Mouse (Mus musculus): Measurements from ENCODE around the gene Sec14l1. TPM values are rescaled to one million over a fixed set of nuclear protein-coding genes. Genes with fewer than 3 reads are reported as not detected.
"Not testable (repeated sequence)": the region's sequence is repeated elsewhere in the genome, so short reads cannot be mapped to it uniquely, and the experiment has no call there.

Sec14l1 gene
- polyA plus RNA-seq (2016; fragmentation: Nextera tagmentation; extraction: Ambion mirVana): 68.8 and 71.5 TPM in 2 replicates

- under 1% methylated on average over 63 of the region's 67 CpGs for WGBS
- Histone ChIP-seq H3K27me3 (replicated peaks) (no peaks in the 10 kb centered on the region), H3K4me1 (peaks cover 46% of the 10 kb centered on the region), H3K4me2 (replicated peaks) (peak within 1 kb of the TSS; percentile 59), H3K36me3 (peaks cover 14% of the 10 kb centered on the region), H3K27ac (peak within 1 kb of the TSS; percentile 93), H3K9me3 (no peaks in the 10 kb centered on the region), H3K4me3 (peak within 1 kb of the TSS; percentile 74), H3K9ac (peak within 1 kb of the TSS; percentile 85)
- ATAC-seq (ENCODE audit: low FRiP score, low read depth): peak; percentile 93
Measured at GRCm38 (mm10) chr11:117114592-117115345, at the start of gene Sec14l1. Sec14l1 (plus strand) TSS chr11:117115168.

GRCm38 (mm10) chr11:117065602-117066001 is 49.4 kb upstream of the Sec14l1 start:
- H3K9ac ChIP-seq: not testable (repeated sequence)
- WGBS: 88% methylated on average over 5 of the region's 5 CpGs

GRCm38 (mm10) chr11:117066738-117067137 is 48.2 kb upstream of the Sec14l1 start:
- no peak overlapping the region for H3K4me2 ChIP-seq (replicated peaks)
- no peaks in the 10 kb centered on the region for H3K9me3 ChIP-seq
- no peaks in the 10 kb centered on the region for H3K36me3 ChIP-seq
- H3K4me3 ChIP-seq: no peak overlapping the region
- ATAC-seq (ENCODE audit: low FRiP score, low read depth): no peak
- no peak overlapping the region for H3K9ac ChIP-seq
- no peak overlapping the region for H3K27ac ChIP-seq
- WGBS: 76% methylated on average over 5 of the region's 5 CpGs
- H3K4me1 ChIP-seq: peaks cover 18% of the 10 kb centered on the region
- H3K27me3 ChIP-seq (replicated peaks): no peaks in the 10 kb centered on the region; the same call in 1 of the 2 replicates

More at GRCm38 (mm10) chr11:117065602-117066001, 49.4 kb upstream of the Sec14l1 start:
- not testable (repeated sequence) for H3K9me3 ChIP-seq; H3K36me3 ChIP-seq; H3K27me3 ChIP-seq (replicated peaks); ATAC-seq (ENCODE audit: low FRiP score, low read depth); H3K4me3 ChIP-seq; H3K27ac ChIP-seq; H3K4me2 ChIP-seq (replicated peaks)
- peaks cover 21% of the 10 kb centered on the region for H3K4me1 ChIP-seq

- ATAC-seq (ENCODE audit: low FRiP score, low read depth): no peak
- Histone ChIP-seq H3K27me3 (replicated peaks) (no peaks in the 10 kb centered on the region; the same call in 1 of the 2 replicates), H3K9me3 (no peaks in the 10 kb centered on the region), H3K4me1 (peaks cover 7% of the 10 kb centered on the region; the same call in 1 of the 2 replicates), H3K4me2 (replicated peaks) (no peak overlapping the region), H3K4me3 (no peak overlapping the region), H3K9ac (no peak overlapping the region), H3K27ac (no peak overlapping the region), H3K36me3 (no peaks in the 10 kb centered on the region)
- WGBS: 95% methylated on average over 1 of the region's 1 CpGs
Measured at GRCm38 (mm10) chr11:117068332-117068731, 46.6 kb upstream of the Sec14l1 start.

- no peak for ATAC-seq (ENCODE audit: low FRiP score, low read depth)
- H3K9me3 ChIP-seq: no peaks in the 10 kb centered on the region
- no peak overlapping the region for H3K4me3 ChIP-seq
- 71% methylated on average over 3 of the region's 3 CpGs for WGBS
- no peak overlapping the region for H3K27ac ChIP-seq
- no peak overlapping the region for H3K9ac ChIP-seq
- peaks cover 3% of the 10 kb centered on the region; the same call in 1 of the 2 replicates for H3K4me1 ChIP-seq
- no peaks in the 10 kb centered on the region; the same call in 1 of the 2 replicates for H3K27me3 ChIP-seq (replicated peaks)
- H3K36me3 ChIP-seq: no peaks in the 10 kb centered on the region
- H3K4me2 ChIP-seq (replicated peaks): no peak overlapping the region
Measured at GRCm38 (mm10) chr11:117069027-117069426, 45.9 kb upstream of the Sec14l1 start.

- H3K27ac ChIP-seq: no peak overlapping the region
- no peaks in the 10 kb centered on the region for H3K36me3 ChIP-seq
- no peak overlapping the region for H3K4me3 ChIP-seq
- H3K27me3 ChIP-seq (replicated peaks): no peaks in the 10 kb centered on the region; the same call in 1 of the 2 replicates
- no peaks in the 10 kb centered on the region for H3K4me1 ChIP-seq
- WGBS: 79% methylated on average over 7 of the region's 7 CpGs
- H3K9ac ChIP-seq: no peak overlapping the region
- no peak overlapping the region for H3K4me2 ChIP-seq (replicated peaks)
- ATAC-seq (ENCODE audit: low FRiP score, low read depth): no peak
- no peaks in the 10 kb centered on the region for H3K9me3 ChIP-seq
Measured at GRCm38 (mm10) chr11:117070711-117071110, 44.3 kb upstream of the Sec14l1 start.

GRCm38 (mm10) chr11:117072128-117072527 is 42.8 kb upstream of the Sec14l1 start:
- under 1% methylated on average over 13 of the region's 13 CpGs for WGBS
- H3K4me2 ChIP-seq (replicated peaks): no peak overlapping the region
- no peak overlapping the region for H3K9ac ChIP-seq

GRCm38 (mm10) chr11:117073426-117073825 is 41.5 kb upstream of the Sec14l1 start:
- Histone ChIP-seq H3K4me2 (replicated peaks) (no peak overlapping the region), H3K36me3 (peaks cover 6% of the 10 kb centered on the region), H3K9me3 (no peaks in the 10 kb centered on the region), H3K4me1 (peaks cover 17% of the 10 kb centered on the region), H3K27ac (no peak overlapping the region), H3K9ac (no peak overlapping the region), H3K4me3 (no peak overlapping the region), H3K27me3 (replicated peaks) (no peaks in the 10 kb centered on the region; the same call in 1 of the 2 replicates)
- no peak for ATAC-seq (ENCODE audit: low FRiP score, low read depth)
- 93% methylated on average over 9 of the region's 9 CpGs for WGBS

More at GRCm38 (mm10) chr11:117072128-117072527, 42.8 kb upstream of the Sec14l1 start:
- Histone ChIP-seq H3K9me3 (no peaks in the 10 kb centered on the region), H3K4me1 (peaks cover 6% of the 10 kb centered on the region; the same call in 1 of the 2 replicates), H3K4me3 (no peak overlapping the region), H3K36me3 (no peaks in the 10 kb centered on the region), H3K27ac (no peak overlapping the region), H3K27me3 (replicated peaks) (no peaks in the 10 kb centered on the region; the same call in 1 of the 2 replicates)
- no peak for ATAC-seq (ENCODE audit: low FRiP score, low read depth)

GRCm38 (mm10) chr11:117076576-117077196 is 38.3 kb upstream of the Sec14l1 start:
- WGBS: under 1% methylated on average over 54 of the region's 54 CpGs
- Histone ChIP-seq H3K4me3 (peak overlapping the region; percentile 80), H3K4me2 (replicated peaks) (peak overlapping the region; percentile 84), H3K36me3 (peaks cover 34% of the 10 kb centered on the region), H3K27me3 (replicated peaks) (no peaks in the 10 kb centered on the region), H3K4me1 (peaks cover 18% of the 10 kb centered on the region), H3K9ac (peak overlapping the region; percentile 83), H3K27ac (no peak overlapping the region; the same call in 1 of the 2 replicates), H3K9me3 (no peaks in the 10 kb centered on the region)
- peak; percentile 62 for ATAC-seq (ENCODE audit: low FRiP score, low read depth)

GRCm38 (mm10) chr11:117077227-117077626 is 37.7 kb upstream of the Sec14l1 start:
- peak overlapping the region; percentile 84 for H3K4me2 ChIP-seq (replicated peaks)
- H3K27ac ChIP-seq: no peak overlapping the region
- peaks cover 34% of the 10 kb centered on the region for H3K36me3 ChIP-seq
- WGBS: 4% methylated on average over 8 of the region's 8 CpGs
- no peaks in the 10 kb centered on the region for H3K27me3 ChIP-seq (replicated peaks)
- H3K4me3 ChIP-seq: peak overlapping the region; percentile 80
- H3K9me3 ChIP-seq: no peaks in the 10 kb centered on the region
- H3K9ac ChIP-seq: peak overlapping the region; percentile 83
- ATAC-seq (ENCODE audit: low FRiP score, low read depth): no peak
- H3K4me1 ChIP-seq: peaks cover 23% of the 10 kb centered on the region

GRCm38 (mm10) chr11:117077902-117078301 is 37.1 kb upstream of the Sec14l1 start:
- no peaks in the 10 kb centered on the region for H3K9me3 ChIP-seq
- H3K27me3 ChIP-seq (replicated peaks): no peaks in the 10 kb centered on the region
- H3K4me2 ChIP-seq (replicated peaks): peak overlapping the region; percentile 84
- ATAC-seq (ENCODE audit: low FRiP score, low read depth): no peak
- H3K4me3 ChIP-seq: peak overlapping the region; percentile 80; the same call in 1 of the 2 replicates
- peaks cover 34% of the 10 kb centered on the region for H3K36me3 ChIP-seq
- H3K4me1 ChIP-seq: peaks cover 23% of the 10 kb centered on the region
- no peak overlapping the region for H3K9ac ChIP-seq
- 87% methylated on average over 8 of the region's 8 CpGs for WGBS
- H3K27ac ChIP-seq: no peak overlapping the region

- Histone ChIP-seq H3K36me3 (peaks cover 37% of the 10 kb centered on the region), H3K9me3 (no peaks in the 10 kb centered on the region), H3K27me3 (replicated peaks) (no peaks in the 10 kb centered on the region), H3K4me1 (peaks cover 23% of the 10 kb centered on the region), H3K9ac (no peak overlapping the region), H3K27ac (no peak overlapping the region), H3K4me2 (replicated peaks) (no peak overlapping the region), H3K4me3 (no peak overlapping the region)
- no peak for ATAC-seq (ENCODE audit: low FRiP score, low read depth)
- 93% methylated on average over 12 of the region's 12 CpGs for WGBS
Measured at GRCm38 (mm10) chr11:117078637-117079240, 36.2 kb upstream of the Sec14l1 start.
